Mouse (Mus musculus): ENCODE measurements around the gene Cdk5r2. TPM values are rescaled to one million over a fixed set of nuclear protein-coding genes. Genes with fewer than 3 reads are reported as not detected.
"Not testable (repeated sequence)": the region's sequence is repeated elsewhere in the genome, so short reads cannot be mapped to it uniquely, and the experiment has no call there.

The Cdk5r2 gene
- under 1 TPM; 0.12 to 0.18 TPM for total RNA-seq (2021)
- long read RNA-seq, experiment 1: 0 reads
- long read RNA-seq, experiment 2: 0 reads

DNA sequence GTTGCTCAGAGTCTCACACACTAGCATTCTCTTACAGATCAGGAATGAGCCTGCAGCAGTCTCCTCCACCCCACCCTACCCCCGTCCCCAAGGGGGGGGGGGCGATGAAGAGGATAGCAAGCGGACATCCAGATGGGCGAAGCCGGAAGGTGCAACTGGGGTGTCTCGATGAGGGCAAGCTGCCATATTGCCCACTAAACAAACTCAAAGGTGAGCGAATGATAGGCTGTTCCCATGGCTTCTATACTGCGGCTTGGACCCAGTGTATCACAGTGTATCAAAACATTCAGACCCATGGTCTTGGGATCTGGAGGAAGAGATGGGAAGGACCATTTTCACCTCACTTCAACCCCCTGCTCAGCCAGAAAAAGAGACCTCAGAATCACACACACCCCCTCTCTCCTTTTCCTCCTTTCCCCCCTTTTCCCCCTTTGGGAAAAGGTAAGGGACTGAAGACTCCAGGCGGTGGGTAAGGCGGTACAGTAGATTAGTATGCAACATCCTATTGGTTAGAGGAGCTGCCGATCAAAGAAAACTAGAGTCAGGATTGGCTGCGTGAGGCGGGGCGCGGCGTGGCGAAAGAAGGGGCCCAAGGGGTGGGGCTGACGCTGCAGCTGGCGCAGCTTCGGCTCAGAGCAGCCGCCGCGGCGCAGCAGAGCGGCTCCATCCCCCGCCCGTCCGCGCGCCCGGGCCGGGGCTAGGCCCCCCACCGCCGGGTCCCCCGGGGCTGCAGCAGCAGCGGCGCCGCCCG, at the start of gene Cdk5r2:
TSS of gene Cdk5r2 (plus strand) at position 629 of the 751 bp plus-strand sequence.
- peak; percentile 64 to 81 for DNase-seq (ENCODE audit: low spot score in 2 of 2)

DNA sequence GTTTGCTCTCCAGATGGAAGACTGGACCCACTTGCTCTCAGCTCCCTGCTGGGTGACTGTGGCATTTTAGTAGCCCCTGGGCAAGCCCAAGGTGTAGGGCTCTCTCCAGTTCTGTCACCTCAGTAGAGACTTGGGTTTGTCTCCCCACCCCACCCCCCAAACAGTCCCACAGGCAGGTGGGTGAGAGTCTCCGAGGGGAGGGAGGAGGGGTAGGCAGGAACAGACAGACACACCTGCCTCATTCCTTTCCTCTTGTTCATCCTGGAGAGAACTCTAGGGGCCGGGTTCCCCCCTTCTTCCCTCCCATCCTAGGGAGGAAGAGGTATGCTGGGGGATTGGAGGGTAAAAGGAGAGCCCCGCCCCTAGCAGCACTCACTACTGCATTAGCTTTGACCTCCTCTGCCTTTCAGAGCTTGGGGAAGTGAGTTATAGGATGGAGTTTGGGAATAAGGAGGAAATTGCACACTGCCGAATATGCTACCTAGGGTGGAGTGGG, 49.3 kb upstream of the Cdk5r2 start:
- DNase-seq (ENCODE audit: low spot score in 2 of 2): no peak

DNA sequence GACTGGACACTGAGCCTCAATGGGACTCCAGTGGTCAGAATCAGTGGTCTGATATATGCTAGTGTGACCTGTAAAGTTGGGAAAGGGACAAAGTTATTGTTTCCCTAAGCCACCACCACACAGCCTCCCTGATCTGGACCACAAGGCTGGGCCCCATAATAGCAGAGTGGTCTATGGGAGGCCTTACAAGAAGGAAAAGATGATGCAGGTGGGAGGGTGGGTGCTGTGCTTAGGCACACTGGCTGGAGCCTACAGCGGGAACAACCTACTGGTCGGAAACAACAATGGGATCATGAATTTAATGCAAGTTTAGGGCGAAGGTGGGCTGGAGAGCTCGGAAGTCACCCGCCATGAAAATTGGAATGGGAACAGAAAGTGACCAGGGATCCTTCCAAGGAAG, 48.9 kb upstream of the Cdk5r2 start:
- no peak for DNase-seq (ENCODE audit: low spot score in 2 of 2)

DNA sequence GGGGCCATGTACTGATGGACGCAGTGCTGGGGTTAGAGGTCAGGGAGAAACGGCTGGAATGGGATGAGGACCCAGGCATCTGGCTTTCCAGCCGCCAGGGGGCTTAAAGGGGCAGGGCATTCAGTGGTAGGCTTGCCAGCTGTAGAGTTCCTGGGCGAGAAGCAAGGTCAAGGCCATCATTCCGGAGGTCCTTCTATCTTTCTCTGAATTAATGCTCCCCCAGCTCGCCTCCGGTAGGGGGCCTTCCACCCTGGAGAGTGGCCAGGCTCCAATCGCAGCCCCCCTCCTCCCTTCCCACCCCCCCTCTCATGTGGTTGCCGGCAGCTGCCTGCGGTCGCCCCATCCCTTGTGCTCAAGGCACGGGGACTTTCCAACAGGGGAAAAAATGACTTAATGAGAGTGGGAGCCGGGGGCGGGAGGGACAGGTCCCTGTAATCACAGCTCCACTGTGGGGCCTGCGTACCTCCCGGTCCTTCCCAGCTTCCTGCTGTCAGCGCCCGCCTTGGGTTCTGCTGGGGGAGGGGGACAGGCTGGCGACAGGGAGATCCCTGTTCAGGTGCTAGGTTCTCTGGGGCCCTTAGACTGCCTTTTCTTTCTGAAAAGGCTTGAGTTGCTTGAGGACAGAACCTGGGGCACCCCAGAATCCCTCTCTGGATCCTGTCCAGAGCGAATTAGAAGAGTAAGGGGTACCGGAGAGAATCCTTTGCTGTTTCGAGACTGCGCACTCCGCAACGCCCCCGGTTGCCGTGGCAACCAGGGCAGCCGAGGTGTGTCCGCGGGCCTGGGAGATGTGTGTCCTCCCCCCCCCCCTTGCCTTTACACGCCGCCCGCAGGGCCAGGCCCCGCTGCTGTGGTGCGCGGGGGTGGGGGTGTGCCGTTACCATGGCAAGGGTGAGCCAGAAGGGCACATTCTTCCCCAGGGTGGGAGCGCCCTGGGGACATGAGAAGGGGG, 48.1 kb upstream of the Cdk5r2 start:
- DNase-seq (ENCODE audit: low spot score in 2 of 2): no peak

DNA sequence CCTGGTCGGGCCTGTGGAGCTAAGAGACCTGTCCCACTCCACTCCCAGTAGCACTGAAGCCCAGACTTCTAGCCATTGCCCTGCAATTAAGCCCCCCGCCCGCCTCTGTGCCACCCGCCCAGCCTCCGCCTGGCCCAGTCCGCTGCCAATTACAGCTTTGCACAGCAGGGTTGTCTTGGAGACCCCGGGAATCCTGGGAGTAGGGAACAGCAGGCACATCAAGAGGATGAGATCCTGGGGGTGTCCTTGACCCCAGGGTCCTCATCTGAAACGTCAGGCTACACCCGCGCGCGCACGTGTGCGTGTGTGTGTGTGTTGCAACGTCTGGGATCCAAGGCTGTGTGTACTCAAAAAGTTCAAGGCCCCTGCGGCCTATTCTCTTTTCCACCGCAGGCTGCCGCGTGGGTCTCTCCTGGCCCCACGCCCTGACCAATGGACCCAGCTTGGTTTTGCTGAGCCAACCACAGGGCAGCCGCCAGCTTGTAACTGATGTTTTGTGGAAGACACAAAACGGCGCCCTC, 47.1 kb upstream of the Cdk5r2 start:
- DNase-seq (ENCODE audit: low spot score in 2 of 2): no peak

DNA sequence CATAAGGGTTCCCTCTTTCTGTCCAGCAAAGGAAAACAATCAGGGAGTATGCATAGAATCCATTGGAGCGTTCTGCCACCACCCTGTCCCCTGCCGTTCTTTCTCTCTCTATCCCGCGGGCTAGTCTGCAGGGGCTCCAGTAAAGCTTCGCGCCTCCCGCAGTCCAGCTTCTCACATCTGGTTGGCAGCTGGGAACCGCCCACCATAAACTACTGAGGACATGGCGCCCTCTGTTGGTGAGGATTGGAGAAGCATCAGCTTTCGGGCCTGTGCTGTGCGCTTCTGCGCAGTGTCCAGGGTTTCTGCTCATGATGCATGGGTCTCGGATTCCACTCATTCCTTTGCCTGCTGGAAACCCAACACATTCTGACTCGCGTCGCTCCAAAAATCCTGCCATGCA, 46.7 kb upstream of the Cdk5r2 start:
- peak; percentile 79 to 91 for DNase-seq (ENCODE audit: low spot score in 2 of 2)

DNA sequence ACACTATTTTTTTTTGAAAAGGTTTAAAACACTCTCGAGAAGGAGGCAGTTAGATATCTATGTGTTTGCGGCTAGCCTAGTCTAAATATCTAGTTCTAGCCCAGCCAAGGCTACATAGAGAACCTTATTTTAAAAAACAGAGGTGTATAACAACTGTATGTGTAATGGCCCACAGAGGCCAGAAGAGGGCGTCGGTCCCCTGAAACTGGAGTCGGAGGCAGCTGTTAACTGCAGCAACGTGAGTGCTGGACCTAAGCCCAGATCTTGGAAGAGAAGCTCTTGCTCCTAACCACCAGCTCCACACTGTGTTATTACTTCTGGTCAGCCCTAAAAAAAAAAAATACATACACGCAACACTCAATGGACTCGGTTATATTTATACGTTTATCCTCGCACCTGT, 45.7 kb upstream of the Cdk5r2 start:
- DNase-seq (ENCODE audit: low spot score in 2 of 2): no peak

DNA sequence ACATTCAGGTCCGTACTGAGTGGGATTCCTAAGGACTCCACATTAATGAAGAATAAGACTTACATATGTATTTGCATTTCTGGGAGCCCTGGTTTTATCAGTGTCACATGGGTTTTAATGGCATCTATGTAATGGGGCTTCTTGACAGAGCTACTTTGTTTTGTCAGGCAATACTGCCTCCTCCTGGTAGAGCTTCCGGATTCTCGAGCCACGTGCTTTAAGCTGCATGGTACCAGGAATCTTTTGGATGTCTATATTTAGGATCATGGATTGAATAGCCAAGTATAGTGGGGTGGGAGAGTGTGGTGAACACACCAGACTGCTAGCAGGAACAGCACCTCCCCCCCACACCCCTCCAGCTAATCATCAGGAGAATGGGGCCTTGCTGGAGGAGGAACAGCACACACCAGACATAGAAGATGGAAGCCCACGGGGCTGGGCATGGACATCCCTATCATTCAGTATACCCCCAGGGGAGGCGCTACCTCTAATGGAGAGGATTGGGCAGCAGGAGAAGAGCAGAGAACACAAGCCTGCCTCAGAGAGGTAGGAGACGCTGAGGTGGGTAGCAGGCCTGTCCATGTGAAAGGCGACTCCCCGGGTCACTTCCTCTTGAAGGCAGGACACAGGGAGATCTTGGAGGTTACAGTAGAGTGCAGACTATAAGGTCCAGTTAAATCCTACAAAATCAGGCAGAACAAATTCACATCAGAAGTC, 39.6 kb upstream of the Cdk5r2 start:
- no peak for DNase-seq (ENCODE audit: low spot score in 2 of 2)

DNA sequence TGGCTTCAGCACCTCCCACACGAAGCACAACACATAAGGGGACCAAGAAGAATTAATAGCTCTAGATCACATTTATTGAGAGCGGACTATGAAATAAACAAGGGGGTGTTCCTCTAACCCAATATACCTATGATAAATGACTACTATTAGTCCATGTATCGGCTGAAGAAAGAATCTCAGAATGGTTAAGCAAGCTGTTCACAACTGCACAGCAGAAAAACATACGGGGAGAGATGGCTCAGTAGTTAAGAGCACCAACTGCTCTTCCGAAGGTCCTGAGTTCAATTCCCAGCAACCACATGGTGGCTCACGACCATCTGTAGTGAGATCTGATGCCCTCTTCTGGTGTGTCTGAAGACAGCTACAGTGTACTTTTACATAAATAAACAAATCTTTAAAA, 38.8 kb upstream of the Cdk5r2 start:
- not testable (repeated sequence) for DNase-seq (ENCODE audit: low spot score in 2 of 2)

DNA sequence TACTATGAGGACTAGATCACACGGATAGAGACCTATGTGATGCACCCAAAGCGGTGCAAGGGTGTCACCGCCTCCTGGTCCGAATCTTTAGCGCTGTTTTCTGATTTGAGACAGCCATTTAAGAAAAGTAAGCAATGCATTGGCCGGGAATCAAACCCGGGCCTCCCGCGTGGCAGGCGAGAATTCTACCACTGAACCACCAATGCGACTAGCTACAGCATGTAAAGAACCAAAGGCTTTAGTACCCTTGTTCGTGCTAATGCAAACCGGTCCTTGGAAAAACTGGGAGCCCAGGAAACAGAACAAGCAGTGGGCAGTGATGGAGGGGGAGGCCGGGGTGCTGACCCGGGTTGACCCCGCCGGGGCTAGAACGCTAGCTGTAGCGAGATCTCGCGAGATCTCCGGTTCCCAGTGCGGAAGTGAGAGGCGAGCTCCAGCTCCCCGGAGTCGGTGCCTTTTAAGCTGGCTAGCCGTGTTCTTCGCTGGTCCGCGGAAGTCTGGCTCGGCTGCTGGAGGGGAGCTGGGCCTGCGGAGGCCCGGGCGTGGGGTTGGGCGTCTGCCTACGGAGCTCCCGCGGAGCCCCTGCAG, 38.0 kb upstream of the Cdk5r2 start:
- peak; percentile 81 to 93 for DNase-seq (ENCODE audit: low spot score in 2 of 2)

DNA sequence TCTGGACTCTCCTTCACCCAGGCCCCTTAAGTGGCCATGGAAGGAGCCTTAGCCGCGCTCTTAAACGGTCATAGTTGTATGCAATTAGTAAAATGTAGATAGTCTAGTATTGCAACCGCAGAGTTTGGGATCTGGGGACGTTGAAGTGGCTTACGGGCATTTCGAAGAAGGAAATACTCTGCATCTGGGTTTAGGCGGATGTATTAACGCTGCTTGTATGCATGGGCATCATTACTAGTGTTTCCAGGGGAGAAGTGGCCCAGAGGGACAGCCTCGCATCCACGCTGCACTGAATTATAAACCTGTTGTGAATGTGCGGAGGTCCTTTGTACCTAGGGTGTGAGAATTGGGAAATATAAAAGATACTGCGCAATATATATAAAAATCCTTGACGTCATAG, 37.5 kb upstream of the Cdk5r2 start:
- DNase-seq (ENCODE audit: low spot score in 2 of 2): no peak

DNA sequence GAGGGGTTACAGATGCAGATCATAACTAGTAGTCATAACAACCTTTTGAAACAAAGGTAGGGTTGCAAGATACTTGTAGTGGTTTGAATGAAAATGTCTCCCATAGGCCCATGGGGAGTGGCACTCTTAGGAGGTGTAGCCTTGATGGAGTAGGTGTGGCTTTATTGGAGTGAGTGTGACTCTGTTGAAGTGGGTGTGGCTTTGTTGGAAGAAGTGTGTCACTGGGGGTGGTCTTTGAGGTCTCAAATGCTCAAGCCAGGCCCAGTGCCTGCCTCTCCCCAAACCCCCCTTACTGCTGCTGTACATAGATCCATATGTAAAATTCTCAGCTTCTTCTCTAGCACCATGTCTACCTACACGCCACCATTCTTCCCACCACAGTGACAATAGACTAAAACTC, 36.2 kb upstream of the Cdk5r2 start:
- DNase-seq (ENCODE audit: low spot score in 2 of 2): no peak

DNA sequence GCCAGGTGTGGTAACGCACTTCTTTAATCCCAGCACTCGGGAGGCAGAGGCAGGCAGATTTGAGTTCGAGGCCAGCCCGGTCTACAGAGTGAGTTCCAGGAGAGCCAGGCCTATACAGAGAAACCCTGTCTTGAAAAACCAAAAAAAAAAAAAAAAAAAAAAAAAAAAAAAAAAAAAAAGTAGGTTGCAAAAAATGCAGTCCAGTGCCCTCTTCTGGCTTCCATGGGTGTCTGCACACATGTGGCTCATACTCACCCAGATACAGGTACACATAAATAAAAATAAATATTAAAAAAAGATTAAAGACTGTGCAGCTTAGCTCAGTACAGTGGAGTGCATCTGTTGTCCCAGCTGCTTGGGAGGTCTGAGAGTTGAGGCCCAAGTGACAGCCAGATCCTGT, 31.1 kb upstream of the Cdk5r2 start:
- not testable (repeated sequence) for DNase-seq (ENCODE audit: low spot score in 2 of 2)

DNA sequence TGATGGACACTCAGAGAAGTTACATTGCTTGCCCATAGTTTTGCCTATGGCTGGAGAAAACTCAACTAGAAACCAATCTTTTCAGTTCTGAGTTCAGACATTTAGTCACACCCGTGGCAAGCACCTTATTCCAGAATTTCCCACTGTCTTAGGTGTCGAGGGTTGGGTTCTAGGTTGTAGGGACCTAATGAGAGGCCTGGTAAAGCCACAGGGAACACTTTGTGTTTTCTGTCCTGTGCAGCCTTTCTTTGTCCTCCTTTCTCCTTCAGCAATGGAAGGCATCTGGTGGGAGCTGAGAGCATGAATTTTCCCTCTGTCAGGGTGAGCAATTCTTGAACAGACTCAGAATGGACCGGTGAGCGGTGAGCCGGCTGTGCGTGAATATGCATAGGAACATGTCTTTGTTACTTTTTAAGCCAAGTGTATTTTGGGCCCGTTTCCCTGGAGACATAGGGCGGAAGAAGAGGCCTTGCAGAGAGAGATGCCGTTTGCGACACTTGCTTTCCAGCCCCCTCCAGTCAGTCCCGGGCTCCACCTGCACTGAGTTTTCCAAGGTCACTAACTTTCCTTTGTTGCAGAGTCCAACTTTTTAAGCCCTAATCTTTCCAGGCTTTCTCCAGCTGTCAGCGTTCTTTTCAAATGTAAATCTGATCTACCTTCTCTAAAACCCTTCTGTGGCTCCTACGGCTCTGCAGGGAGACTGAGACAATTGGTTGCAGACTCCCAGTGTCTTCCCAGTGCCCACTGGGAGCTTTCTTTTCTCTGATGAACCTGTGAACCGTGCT, 30.0 kb upstream of the Cdk5r2 start:
- DNase-seq (ENCODE audit: low spot score in 2 of 2): no peak

DNA sequence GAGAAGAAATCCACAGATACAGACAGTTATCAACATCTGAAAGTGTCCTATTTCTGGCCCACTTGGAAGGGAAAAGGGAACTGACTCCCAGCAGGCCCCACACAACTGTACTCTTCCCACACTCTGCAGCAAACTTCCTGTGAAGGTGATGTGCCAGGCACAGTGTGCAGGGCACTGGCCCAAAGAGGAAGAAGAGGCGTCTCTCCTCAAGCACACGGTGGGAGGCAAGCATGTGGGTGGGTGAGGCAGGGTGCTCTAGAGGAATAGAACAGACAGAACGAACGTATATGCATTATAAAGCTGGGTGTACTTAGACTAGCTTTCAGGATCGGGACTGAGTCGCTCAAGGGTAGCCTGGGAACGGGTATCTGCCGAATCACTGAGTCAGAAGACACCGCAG, 24.7 kb upstream of the Cdk5r2 start:
- DNase-seq (ENCODE audit: low spot score in 2 of 2): no peak

DNA sequence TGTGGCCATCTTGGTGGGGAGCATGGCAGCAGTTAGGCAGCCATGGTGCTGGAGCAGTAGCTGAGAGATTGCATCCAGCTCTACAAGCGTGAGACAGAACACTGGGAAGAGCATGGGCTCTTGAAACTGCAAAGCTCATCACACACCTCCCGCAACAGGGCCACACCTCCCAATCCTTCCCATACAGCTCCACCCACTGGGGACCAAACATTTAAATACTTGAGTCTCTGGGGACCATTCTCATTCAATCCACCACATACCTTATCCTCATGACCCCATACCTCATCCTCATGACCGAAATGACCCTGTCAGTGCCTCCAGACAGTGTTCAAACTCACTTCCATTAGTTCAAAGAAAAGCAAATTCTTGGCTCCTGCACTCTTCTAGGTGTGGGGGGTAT, 21.5 kb upstream of the Cdk5r2 start:
- DNase-seq (ENCODE audit: low spot score in 2 of 2): no peak

DNA sequence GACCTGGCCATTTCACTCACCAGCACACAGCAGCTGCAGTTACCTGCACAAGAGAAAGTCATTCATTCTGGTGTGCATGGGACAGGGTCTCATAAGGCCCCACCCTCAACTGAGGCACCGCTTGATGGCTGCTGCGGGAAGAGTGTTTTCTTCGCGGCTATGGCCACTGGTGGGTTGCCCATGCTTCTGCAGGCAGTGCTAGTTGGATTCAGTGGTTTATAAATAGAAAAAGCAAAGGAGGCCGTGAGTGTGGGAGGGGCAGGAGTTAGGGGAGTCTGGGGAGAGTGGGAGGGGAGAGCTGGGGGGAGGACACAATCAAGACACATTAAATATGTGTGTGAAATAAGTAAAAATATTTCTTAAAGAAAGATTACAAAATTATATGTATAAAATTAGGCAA, 11.6 kb upstream of the Cdk5r2 start:
- no peak for DNase-seq (ENCODE audit: low spot score in 2 of 2)

DNA sequence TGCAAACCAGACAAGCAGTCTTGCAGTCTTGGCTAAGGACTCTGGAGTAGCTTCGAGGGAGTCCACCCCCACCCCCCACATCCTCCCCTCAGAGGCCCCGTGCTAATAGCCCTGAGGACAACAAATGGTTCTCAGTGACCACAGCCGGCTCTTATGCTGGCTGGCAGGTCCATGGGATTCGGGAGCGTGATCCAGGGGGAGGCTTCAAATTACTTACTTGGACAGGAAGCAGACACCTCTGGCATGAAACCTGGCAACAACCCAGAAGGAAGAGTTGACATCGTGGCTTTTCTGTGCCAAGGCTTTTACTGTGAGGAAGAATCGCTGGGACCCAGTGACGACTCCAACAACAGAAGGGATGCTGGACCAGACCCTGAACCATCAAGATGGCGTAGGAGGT, 8.4 kb upstream of the Cdk5r2 start:
- no peak for DNase-seq (ENCODE audit: low spot score in 2 of 2)

DNA sequence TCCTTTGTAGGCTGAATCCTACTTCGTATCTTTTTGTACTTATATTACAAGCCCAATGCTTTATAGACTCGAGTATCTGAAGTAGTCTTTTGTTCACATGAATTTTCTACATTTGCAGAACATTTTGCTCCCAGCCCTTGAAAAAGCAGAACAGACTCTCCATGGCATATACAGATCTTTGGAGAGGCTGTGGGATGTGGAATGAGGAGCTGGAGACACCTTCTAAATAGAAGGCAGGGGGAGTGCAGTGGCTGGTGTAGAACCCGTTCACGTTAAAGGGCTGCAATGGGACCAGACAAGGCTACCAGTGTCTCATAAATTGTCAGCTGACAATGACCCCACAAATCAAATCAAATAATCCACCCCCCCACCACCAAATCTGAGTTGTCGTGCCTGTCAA, 5.8 kb upstream of the Cdk5r2 start:
- no peak for DNase-seq (ENCODE audit: low spot score in 2 of 2)

DNA sequence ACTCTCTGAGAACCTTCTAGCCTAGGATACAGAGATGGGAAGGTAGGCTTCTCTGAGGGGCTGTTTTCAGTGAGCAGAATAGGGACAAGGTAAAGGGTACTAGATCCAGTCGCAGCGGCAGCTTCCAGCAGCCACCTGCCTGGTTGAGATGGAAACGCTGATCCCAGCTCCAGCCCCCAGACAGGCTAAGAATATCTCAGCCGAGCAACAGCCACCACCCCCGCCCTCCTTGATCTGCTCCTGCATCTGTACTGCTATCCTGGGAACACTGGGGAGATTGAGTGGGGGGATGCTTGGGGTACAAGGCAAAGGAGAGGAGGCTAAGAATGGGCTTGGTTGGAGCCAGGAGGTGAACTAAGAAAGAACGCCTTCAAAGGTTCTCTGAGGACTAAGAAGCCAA, 4.5 kb upstream of the Cdk5r2 start:
- no peak for DNase-seq (ENCODE audit: low spot score in 2 of 2)
